Mouse (Mus musculus): ENCODE results near the gene Atg2b.

The Atg2b gene

DNA sequence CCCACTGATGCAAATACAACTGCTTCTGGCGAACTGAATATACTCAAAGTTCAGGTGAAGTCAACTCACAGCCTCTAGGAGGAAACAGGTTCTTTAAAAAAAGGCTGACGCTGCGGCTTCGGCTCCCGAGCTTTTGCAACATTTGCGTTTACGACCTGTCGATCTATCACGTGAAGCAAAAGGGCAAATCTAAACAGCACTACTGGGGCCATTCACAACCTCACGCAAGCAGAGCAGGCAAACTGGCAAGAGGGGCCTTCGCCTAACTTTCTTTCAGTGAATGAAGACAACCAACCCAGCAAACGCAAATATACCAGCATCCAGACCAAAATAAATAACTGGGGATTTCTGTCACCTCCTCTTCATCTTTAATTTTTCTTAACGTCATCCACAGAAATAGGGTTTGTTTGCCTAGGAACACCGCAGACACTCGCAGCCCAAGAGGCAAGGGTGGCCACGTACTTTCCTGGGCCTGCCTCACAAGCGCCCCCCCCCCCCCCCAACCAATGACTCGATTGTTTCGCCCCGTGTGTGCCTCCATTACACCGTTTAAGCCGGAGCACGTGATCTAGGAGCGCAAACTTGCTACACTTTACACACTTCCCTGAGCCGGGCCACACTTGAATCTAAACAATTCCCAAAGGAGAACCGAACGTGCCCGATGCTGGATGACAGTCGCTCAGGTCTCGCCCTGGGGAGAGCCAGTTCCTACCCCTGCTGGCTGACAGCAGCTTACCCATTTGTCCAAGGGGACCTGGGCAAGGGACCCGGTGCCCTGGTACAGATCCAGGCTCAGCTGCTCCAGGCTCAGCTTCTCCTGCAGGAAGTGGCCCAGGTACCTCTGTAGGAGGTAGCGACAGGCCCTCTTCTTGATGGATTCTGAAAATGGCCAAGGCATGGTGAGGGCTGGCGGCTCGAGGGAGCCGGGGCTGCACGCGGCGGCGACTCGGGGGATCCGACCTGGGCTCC lies 794 bp downstream of the Atg2b start, which contains the start of gene Gskip:
Gskip (plus strand) TSS at position 897 of the 969 bp plus-strand sequence.
- peak; percentile 27 to 31 for DNase-seq (ENCODE audit: low spot score in 2 of 2)

- no peak for DNase-seq (ENCODE audit: low spot score in 2 of 2)
These were observed 6.2 kb downstream of the Atg2b start for GRCm38 (mm10) chr12:105678762-105679161.

DNA sequence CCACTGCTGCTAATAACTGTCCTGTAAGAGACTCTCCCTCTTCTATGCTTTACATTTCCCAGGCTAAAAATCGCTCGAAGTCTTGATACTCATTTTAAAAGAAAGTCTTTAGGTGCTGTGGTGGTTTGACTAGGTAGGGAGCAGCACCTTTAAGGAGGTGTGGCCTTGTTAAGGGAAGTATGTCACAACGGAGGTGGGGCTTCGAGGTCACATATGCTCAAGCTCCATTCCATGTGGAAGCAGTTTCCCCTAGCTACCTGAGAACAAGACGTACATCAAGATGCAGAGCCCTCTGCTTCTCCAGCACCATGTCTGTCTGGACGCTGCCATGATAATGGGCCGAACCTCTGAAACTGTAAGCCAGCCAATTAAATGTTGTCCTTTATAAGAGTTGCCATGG lies 6.8 kb downstream of the Atg2b start:
- DNase-seq (ENCODE audit: low spot score in 2 of 2), result no peak

DNA sequence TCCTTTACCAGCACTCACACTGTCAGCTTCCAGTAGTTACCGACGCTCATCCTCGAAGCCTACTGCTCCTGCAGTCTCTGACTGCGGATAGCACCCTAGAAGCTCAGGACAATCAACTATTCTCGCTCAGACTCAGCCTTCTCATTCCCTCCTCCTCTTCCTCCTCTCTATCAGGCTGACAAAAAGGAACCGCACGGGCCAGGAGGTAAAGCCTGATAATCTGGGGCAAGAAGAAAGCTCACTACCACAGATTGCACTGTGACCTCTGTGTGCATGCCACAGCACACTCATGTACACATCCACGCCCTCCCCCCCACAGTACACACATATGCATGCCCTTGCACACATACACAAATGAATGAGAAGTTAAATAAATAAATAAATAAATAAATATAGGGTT lies 8.7 kb downstream of the Atg2b start:
- no peak for DNase-seq (ENCODE audit: low spot score in 2 of 2)

GRCm38 (mm10) chr12:105655850-105656249 lies 29.2 kb downstream of the Atg2b start:
- DNase-seq (ENCODE audit: low spot score in 2 of 2), result no peak

DNA sequence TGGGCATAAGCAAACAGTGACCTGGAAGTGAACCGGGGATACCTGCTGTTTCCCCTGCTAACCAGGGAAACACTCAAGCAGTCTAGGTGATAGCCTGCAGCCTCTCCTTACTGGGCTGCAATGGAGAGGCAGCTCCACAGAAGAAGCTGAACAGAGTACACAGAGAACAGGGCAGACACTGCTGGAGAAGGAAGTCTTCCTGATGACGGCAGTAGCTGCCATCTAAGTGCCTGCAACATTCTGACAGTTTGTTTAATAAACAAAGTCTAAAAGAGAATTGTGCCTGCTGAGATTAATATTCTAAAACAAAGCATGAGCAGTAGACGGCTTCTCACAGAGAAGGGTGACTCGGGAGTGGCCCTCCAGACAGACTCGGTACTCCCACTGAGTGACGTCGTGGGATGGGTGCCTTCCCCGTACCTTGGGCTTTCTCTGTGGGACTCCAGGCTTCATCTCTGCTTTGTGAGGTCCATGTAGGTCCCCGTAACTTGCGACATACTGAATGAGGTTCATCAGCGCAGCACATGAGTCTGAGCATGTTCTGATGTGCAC lies 42.2 kb downstream of the Atg2b start:
- DNase-seq (ENCODE audit: low spot score in 2 of 2), result no peak

DNA sequence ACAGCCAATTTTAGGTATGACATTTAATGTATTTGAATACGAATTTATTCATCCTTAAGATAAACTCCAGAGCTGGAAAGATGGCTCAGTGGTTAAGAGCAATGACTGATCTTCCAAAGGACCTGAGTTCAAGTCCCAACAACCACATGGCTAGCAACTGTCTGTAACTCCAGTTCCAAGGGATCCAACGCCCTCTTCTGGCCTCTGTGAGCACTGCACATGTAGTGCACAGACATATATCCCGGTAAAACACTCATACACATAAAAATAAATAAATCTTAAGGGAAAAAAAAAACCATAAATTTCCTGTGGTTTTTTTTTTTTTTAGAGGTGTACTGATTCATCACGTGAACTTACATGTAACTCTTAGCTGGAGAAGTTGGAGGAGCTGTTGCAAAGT lies 47.5 kb downstream of the Atg2b start:
- no peak for DNase-seq (ENCODE audit: low spot score in 2 of 2)

DNA sequence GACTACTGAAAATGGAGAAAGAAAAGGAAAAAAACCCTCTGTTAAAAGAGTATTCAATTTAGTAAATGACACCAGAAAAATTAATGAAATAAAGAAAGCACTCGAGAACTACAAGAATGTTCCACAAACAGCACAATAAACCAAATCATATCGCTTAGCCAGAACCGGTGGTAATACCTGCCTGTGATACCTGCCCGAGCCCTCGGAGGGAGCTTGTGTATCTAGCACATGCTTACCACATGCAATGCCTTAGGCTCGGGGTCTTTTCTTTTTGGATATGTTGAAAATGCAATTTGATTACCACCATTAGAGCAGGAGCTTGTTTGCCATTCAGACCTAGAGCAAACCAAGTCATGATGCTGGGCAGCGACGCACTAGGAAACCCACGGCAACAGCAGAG lies 48.5 kb downstream of the Atg2b start:
- no peak for DNase-seq (ENCODE audit: low spot score in 2 of 2)

DNA sequence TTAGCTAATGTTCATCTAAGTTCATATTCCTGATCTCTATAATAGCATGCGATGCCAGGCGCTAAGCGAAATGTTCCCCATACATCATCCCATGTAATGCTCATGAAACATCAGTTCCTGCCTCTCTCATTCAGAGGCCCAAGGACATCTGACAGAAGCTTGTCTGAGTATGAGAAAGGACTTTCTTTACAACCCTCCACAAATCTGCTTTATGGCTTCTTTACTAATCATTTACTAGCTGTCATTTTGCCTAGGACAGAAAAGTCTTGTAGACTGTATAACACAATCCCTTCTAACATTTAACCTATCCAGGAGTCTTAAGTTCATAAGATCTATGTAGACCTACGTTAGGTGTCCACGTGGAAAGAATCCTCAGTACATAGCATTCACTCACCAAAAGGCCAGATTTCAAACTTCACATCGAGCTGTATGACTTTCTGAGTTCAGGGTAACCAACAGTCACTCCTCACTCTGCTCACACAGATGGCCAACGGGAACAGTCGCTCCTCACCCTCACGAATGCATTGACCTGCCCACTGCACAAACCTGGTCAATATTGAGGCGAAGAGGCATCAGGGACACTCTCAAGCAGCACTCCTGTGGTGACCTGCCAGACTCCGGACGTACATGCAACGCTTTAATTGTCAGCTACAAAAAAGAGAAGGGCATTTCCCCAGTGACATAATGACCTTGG lies 50.5 kb downstream of the Atg2b start:
- DNase-seq (ENCODE audit: low spot score in 2 of 2), result no peak

DNA sequence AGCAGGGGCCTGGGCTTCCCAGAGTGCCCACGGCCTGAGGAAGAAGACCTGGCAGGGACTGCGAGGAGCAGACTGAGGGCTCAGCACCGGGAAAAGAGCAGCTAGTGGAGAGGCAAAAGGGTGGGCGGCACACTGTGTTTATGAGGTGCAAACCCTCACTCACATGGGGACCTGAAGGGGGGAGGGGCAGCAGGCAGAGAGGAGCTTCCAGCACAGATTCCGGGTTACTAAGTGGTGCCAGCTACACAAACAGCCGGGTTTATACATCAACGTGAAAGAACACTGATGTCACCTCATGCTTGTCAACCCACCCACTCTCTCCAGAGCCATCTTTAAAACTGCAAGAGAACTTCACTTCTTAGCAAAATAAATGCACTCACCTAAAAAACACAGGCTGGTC lies 59.2 kb downstream of the Atg2b start:
- DNase-seq (ENCODE audit: low spot score in 2 of 2), result no peak

DNA sequence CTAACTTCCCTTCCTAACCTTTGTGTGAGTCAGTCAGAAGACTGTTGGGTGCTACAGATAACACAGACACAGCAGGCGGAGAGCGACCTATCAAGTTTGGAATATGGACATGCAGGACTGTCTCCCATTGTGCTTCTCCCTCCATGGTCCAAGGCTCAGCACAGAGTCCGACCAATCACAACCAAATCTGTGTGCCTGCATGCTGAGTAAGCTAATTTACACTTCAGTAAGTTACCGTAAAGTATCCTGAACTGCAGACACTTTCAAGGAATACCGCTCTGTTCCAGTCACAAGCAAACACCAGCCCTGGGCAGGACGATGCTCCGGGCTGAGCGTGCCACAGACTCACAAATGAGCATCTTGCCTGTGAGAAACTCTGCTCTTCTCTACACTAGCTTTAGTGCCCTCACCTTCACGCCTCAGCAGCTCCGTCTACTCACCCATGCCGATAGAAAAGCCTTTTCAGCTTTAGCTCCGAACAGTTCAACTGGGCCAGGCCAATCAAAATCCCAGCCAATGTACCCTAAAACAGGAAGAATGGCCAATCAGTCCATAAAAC lies 62.0 kb downstream of the Atg2b start:
- no peak for DNase-seq (ENCODE audit: low spot score in 2 of 2)

- DNase-seq (ENCODE audit: low spot score in 2 of 2), result no peak
These were observed 63.0 kb downstream of the Atg2b start for GRCm38 (mm10) chr12:105622048-105622447.

DNA sequence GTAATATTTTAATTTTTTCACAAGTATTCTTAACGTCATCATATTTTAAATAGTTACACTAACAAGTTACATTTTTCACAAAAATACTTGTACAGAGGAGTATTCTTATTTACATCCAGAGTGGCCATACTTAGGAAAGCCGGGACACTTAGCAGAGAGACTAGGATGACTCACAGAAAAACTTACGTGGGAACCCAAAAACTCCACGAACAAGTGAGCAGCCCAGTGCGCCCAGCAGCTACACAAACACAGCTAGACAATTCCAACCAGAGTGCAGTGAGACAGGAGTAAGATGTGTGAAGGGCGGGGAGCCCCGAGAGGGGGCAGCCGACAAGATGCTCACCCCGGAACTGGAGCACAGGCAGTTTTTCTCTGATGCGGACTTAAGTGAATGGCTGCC lies 71.5 kb downstream of the Atg2b start:
- no peak for DNase-seq (ENCODE audit: low spot score in 2 of 2)

- peak; percentile 59 to 61 for DNase-seq (ENCODE audit: low spot score in 2 of 2)
These were observed 73.3 kb downstream of the Atg2b start for GRCm38 (mm10) chr12:105611748-105612147.

DNA sequence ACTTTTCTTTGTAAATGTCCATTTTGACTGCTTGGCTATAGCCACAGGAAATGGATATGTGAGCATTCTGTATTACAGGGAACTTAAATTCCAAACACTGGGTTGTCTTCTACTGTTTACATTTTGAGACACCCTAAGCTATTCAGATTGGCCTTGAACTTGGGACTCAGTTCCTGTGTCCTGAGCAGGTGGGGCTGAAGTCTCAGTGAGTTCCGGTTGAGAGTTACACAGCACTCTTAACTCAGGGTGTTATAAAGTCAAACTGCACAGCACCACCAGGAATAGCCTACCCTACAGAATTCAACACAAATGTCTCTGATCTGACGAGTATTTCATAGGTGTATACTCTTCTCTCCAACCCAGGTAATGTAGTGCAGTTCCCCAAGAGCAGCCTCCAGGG lies 74.0 kb downstream of the Atg2b start:
- DNase-seq (ENCODE audit: low spot score in 2 of 2), result no peak

GRCm38 (mm10) chr12:105606881-105607280 lies 78.1 kb downstream of the Atg2b start:
- no peak for DNase-seq (ENCODE audit: low spot score in 2 of 2)

DNA sequence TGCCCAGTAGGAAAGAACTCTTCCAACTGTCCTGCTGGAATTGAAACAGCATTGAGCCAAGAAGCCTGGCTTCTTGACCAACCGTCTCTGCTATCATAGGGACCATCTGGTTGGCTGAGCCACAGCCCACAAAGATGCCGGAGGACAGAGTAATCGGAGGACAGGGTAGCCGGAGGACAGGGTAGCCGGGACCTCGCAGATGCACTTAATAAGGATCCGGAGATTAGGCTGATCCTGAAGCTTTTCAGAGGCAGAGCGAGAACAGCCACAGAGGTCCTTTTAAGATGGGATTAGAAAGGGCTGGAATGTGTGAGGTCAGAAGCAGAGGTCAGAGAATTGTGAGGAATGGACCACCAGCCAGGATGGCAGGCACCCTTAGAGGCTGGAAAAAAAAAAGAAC lies 79.8 kb downstream of the Atg2b start:
- DNase-seq (ENCODE audit: low spot score in 2 of 2), result no peak

DNA sequence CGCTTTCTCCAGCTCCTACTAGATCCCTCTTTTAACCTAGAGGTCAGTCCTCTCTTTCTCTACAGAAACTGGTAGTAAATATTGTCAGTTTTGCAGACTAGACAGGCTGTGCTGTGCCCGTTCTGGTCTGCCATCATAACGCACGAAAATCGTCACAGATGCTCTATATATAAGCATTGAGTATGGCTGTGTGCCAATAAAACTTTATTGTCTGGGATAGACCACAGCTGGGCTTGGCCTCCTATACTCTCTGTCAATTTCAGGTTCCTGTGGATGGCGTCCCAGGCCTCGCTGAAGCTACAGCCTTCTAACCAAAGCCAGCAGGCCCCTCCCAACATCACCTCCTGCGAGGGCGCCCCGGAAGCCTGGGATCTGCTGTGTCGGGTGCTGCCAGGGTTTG lies 81.1 kb downstream of the Atg2b start:
- no peak for DNase-seq (ENCODE audit: low spot score in 2 of 2)

- DNase-seq (ENCODE audit: low spot score in 2 of 2), result no peak
These were observed 82.3 kb downstream of the Atg2b start, which contains the start of gene Bdkrb1 for GRCm38 (mm10) chr12:105602581-105603210. Bdkrb1 (plus strand) TSS chr12:105603085.

GRCm38 (mm10) chr12:105601586-105601985 lies 83.4 kb downstream of the Atg2b start:
- no peak for DNase-seq (ENCODE audit: low spot score in 2 of 2)

- DNase-seq (ENCODE audit: low spot score in 2 of 2), result no peak
These were observed 85.9 kb downstream of the Atg2b start for GRCm38 (mm10) chr12:105599098-105599497.

- DNase-seq (ENCODE audit: low spot score in 2 of 2), result no peak
These were observed 86.5 kb downstream of the Atg2b start for GRCm38 (mm10) chr12:105598503-105598902.
